Mouse (Mus musculus): ENCODE results near the gene Olfr8.
"Not testable (repeated sequence)": the region's sequence is repeated elsewhere in the genome, so short reads cannot be mapped to it uniquely, and the experiment has no call there.

Olfr8 gene

GRCm38 (mm10) chr10:78950336-78950735, at the start of gene Olfr8:
Gene Olfr8, plus strand, starts transcription at chr10:78950636.
- DNase-seq: not testable (repeated sequence)

DNA sequence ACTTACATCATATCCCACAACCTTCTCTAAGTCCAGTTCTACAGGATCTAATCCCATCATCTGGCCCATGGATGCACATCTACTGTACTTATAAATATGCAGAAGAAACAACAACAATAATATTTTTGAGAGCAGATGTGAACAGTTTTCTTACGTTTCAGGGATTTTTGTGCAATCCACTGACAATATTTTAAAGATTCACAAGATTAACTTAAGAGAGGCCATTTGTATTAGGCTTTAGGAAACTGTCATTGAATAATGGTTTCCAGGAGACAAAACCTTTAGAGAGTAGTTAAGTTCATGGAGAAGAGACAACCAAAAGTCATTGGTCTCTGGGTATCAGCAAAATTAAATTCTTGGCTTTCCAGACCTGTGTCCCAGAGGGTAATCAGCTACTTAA, 37.6 kb upstream of the Olfr8 start, which contains the start of gene Olfr1354:
Gene Olfr1354 (plus strand): TSS at position 301 of the 400 bp plus-strand sequence.
- not testable (repeated sequence) for DNase-seq

DNA sequence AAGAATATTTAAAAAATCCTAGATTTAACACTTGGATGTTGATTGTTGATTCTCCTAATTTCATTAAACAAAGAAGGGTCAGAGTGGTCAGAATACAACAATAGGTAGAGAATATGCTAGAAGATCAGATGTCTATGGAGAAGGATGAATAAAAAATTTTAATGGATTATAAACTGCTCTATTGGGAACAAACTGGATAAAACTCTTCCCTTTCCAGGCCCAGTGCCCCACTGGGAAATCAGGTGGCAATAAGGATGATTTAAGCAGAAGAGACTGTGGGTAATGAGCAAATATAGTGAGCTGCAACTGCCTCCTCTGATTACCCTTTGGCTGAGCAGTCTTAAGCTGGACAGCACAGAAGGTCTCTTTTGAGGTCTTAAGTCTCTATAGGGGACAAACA, 12.6 kb downstream of the Olfr8 start, which contains the start of gene Olfr1353:
Gene Olfr1353 (plus strand): TSS at position 301 of the 400 bp plus-strand sequence.
- not testable (repeated sequence) for DNase-seq

DNA sequence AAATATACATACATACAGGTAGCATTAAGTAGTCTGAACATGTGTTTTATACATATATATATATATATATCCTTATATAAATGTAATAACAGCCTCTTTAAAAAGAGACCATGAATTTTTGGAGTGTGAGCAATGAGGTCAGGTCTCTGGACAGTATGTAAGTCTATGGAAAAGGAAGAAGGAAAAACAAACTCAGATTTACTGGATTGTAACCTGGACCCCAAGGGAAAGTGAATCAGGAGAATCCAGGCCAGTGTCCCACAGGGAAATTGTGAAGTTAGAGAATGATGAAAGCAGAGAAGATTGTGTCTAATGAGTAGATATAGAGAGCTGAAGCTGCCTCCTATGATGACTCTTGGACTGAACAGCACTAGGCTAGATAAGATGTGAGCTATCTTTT, 30.3 kb downstream of the Olfr8 start, which contains the start of gene Olfr1352:
Gene Olfr1352 (plus strand): TSS at position 301 of the 400 bp plus-strand sequence.
- no peak for DNase-seq

Data from layer of hippocampus, adult 9-11 months (tissue).